In the genomic region with DNA sequence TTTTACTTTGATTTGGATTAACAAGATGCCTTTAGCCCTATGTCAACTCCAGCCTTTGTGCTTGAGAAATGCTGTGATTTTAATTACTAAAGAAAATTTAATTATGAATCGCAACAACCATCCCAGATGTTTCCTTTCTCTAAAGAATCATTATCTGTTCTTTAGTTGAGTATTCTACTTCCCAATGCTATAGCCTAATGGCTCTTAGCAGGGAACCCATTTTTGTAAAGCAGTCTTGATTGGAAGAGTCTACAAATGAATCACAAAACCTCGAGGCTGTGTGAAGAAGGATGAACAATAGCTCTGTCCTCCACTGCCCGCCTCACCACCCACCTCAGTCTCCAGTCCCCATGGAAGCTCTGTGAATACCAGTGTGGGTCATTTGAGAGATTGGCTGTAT, we compare ENCODE assay signal across 15 mouse cellular contexts.
"Had no signal": no experiment of that assay in that cellular context is flagged by ENCODE, and none has a peak within 500 bp of the region (broad histone marks: within the 10 kb centered on the region; RNA-seq: fewer than 3 reads in every experiment).

No protein-coding gene starts in this region.

- H3K27ac ChIP-seq: neural tube, embryonic 15.5 days; stomach, embryonic 15.5 days; stomach, postnatal 0 days had no signal

- H3K4me1 ChIP-seq: neural tube, embryonic 15.5 days; stomach, embryonic 15.5 days had no signal

- H3K27me3 ChIP-seq: neural tube, embryonic 15.5 days; stomach, embryonic 15.5 days had no signal

- DNase-seq: retina, postnatal 1 day; right cerebral cortex, adult 18-20 months; right cerebral cortex, postnatal 14 days; right cerebral cortex, postnatal 25 days; right cerebral cortex, postnatal 4 days; spleen, adult 18-20 months; thymus, adult 18-20 months; thymus, adult 2 months; thymus, postnatal 14 days; thymus, postnatal 25 days; thymus, postnatal 36 days; thymus, postnatal 4 days had no signal

- H3K4me2 ChIP-seq: neural tube, embryonic 15.5 days; stomach, embryonic 15.5 days had no signal

- H3K36me3 ChIP-seq: stomach, embryonic 15.5 days had no signal

- H3K4me3 ChIP-seq: neural tube, embryonic 15.5 days; stomach, embryonic 15.5 days had no signal

- H3K9me3 ChIP-seq: neural tube, embryonic 15.5 days; stomach, embryonic 15.5 days had no signal

- H3K9ac ChIP-seq: neural tube, embryonic 15.5 days; stomach, embryonic 15.5 days had no signal
